Mouse (Mus musculus): ENCODE measurements around the gene Selp.
A peak's percentile ranks its signal among the peaks of the same experiment; 100 is the strongest.

Gene Selp

GRCm38 (mm10) chr1:164184142-164184870 is 69.2 kb downstream of the Selp start:
- peak; percentile 76 for DNase-seq

- no peak for DNase-seq
These were observed 69.8 kb downstream of the Selp start for GRCm38 (mm10) chr1:164184871-164185223.

DNA sequence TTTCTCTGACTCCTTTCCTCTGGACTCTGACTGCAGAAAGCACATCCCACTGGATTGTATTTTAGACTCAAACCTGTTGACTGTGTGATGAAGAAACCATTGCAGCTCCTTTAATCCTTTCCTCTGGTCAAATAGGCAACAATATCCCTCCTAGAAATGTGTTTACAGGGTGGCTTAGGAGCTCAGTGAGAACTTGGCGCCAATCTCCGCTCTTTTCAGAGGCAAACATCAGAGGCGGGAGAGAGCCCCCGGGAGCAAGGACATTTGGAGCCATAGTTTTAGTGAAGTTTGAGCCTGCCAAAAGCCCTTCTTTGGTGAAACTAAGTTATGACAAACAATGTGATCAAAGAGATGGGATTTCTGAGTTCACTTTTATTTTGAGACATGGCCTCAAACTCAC is 70.3 kb downstream of the Selp start:
- DNase-seq: no peak

- no peak for DNase-seq
These were observed 72.0 kb downstream of the Selp start for GRCm38 (mm10) chr1:164187002-164187560.

DNA sequence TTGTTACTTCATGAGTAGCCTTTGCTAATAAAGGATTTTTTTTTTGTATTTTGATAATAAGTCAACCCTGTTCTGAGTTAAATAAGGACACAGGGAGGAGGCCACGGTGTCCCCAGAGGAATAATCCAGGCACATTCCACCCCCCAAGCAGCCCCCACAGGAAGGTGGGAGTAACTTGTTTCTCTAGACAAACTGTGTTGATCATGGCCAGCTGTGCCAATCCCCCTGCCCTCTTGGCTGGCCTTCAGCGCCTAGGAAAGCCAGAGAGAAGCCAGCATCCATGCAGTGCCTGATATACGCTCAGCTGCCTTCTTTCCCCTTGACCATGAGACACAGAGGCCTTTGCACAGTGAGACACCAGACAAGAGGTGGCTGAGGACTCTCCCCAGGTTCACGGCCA is 84.5 kb downstream of the Selp start:
- DNase-seq: no peak
